Mouse (Mus musculus): ENCODE results near the gene Grb2.

DNA sequence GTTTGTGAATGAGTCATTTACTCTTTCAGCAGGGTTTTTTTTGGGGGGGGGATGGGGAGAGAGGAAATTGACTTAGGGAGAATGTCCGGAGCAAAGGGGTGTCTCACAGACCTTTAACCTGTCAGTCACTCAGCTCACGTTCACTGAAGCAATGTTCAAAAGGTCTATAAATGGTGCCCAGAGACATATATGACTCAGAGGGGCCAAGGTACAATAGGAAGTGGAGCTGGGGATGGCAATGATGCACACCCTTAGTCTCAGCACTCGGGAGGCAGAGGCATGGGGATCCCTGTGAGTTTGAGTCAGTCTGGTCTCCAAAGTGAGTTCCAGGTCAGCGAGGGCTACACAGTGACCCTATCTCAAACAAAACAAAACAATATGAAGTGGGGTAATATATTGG lies 45.1 kb upstream of the Grb2 start:
- TF ChIP-seq CTCF (IDR thresholded peaks at IDR 0.05) (no peak), EP300 (IDR thresholded peaks at IDR 0.05; ENCODE audit: insufficient read depth, low read depth, low read length) (no peak)
